Mouse (Mus musculus): ENCODE measurements at regions not wholly inside any gene's neighbourhood (a gene's known extent, or its start where the extent isn't known, plus 50 kb on each side); places are given as distances from the start of the nearest gene placed in this dataset.

GRCm38 (mm10) chr3:36743399-36743798 lies 53.4 kb upstream of the Trpc3 start:
- no peak for DNase-seq (ENCODE audit: extremely low spot score)

GRCm38 (mm10) chr3:36754358-36754950 lies 64.5 kb upstream of the Trpc3 start:
- DNase-seq (ENCODE audit: extremely low spot score): no peak

GRCm38 (mm10) chr3:36762065-36762653 lies 72.2 kb upstream of the Trpc3 start:
- no peak for DNase-seq (ENCODE audit: extremely low spot score)

- DNase-seq (ENCODE audit: extremely low spot score): no peak
These were observed 72.9 kb upstream of the Trpc3 start for GRCm38 (mm10) chr3:36762847-36763246.

- no peak for DNase-seq (ENCODE audit: extremely low spot score)
These were observed 74.8 kb upstream of the Trpc3 start for GRCm38 (mm10) chr3:36764741-36765140.

- peak; percentile 10 for DNase-seq (ENCODE audit: extremely low spot score)
These were observed 80.1 kb upstream of the Trpc3 start for GRCm38 (mm10) chr3:36770096-36770495.

- DNase-seq (ENCODE audit: extremely low spot score): no peak
These were observed 81.0 kb upstream of the Trpc3 start for GRCm38 (mm10) chr3:36771011-36771410.

- no peak for DNase-seq (ENCODE audit: extremely low spot score)
These were observed 84.1 kb upstream of the Trpc3 start for GRCm38 (mm10) chr3:36774023-36774422.

GRCm38 (mm10) chr3:36778448-36778847 lies 84.5 kb upstream of the 4932438A13Rik start:
- peak; percentile 22 for DNase-seq (ENCODE audit: extremely low spot score)

- no peak for DNase-seq (ENCODE audit: extremely low spot score)
These were observed 76.3 kb upstream of the 4932438A13Rik start for GRCm38 (mm10) chr3:36786581-36786980.

GRCm38 (mm10) chr3:36790245-36790644 lies 72.7 kb upstream of the 4932438A13Rik start:
- DNase-seq (ENCODE audit: extremely low spot score): no peak

GRCm38 (mm10) chr3:36797025-36797424 lies 65.9 kb upstream of the 4932438A13Rik start:
- DNase-seq (ENCODE audit: extremely low spot score): no peak

- no peak for DNase-seq (ENCODE audit: extremely low spot score)
These were observed 64.6 kb upstream of the 4932438A13Rik start for GRCm38 (mm10) chr3:36798160-36798823.

GRCm38 (mm10) chr3:36810528-36810927 lies 52.4 kb upstream of the 4932438A13Rik start:
- no peak for DNase-seq (ENCODE audit: extremely low spot score)
